Mouse (Mus musculus) intestine, postnatal 0 days (tissue): Measurements from ENCODE around the gene Ntrk2. TPM values are rescaled to one million over a fixed set of nuclear protein-coding genes. Genes with fewer than 3 reads are reported as not detected.

ENCODE experiments used
- ATAC-seq: fragments of 200-750 bp; cut with Nextera tagmentation; 2 replicates; pipeline ENCODE4 v1.8.0; 2017; ENCODE audit warnings: mild to moderate bottlenecking, moderate TSS enrichment, moderate library complexity
- H3K27ac ChIP-seq: fragments of 300-500 bp; sonication (generic); 2 replicates; pipeline ENCODE4 v1.5.1; 2014; ENCODE audit warnings: mild to moderate bottlenecking, low read depth, low read length, moderate library complexity
- H3K27me3 ChIP-seq: fragments of 300-500 bp; sonication (generic); replicated peaks from 2 replicates; pipeline ENCODE4 v1.6.1; 2014; ENCODE audit warnings: low read length, mixed read lengths; ENCODE audit not compliant: control insufficient read depth, insufficient read depth
- H3K36me3 ChIP-seq: fragments of 300-500 bp; sonication (generic); 2 replicates; pipeline ENCODE4 v1.6.1; 2014; ENCODE audit warnings: mild to moderate bottlenecking, moderate library complexity; ENCODE audit not compliant: control insufficient read depth, insufficient read depth
- H3K4me1 ChIP-seq: fragments of 300-500 bp; sonication (generic); replicated peaks from 2 replicates; pipeline ENCODE4 v1.6.1; 2014; ENCODE audit warnings: antibody characterized with exemption, low read length, mixed read lengths; ENCODE audit not compliant: control insufficient read depth, insufficient read depth
- H3K4me2 ChIP-seq: fragments of 300-500 bp; sonication (generic); replicated peaks from 2 replicates; pipeline ENCODE4 v1.6.1; 2014; ENCODE audit warnings: low read depth, mild to moderate bottlenecking, moderate library complexity
- H3K4me3 ChIP-seq: fragments of 300-500 bp; sonication (generic); 2 replicates; pipeline ENCODE4 v1.5.1; 2014; ENCODE audit warnings: low read depth, low read length
- H3K9ac ChIP-seq: fragments of 300-500 bp; sonication (generic); 2 replicates; pipeline ENCODE4 v1.6.1; 2014; ENCODE audit warnings: mild to moderate bottlenecking, low read depth, low read length
- H3K9me3 ChIP-seq: fragments of 300-500 bp; sonication (generic); 2 replicates; pipeline ENCODE4 v1.6.1; 2016; ENCODE audit warnings: mixed run types; ENCODE audit not compliant: control insufficient read depth
- CTCF ChIP-seq: sonication (generic); IDR thresholded peaks from 2 replicates; pipeline ENCODE4 v1.5.1; 2016; ENCODE audit warnings: low read depth, mild to moderate bottlenecking, control low read depth, antibody characterized with exemption, moderate library complexity
- WGBS: fragments of 180-500 bp; shearing (Covaris S2); extraction: QIAGEN DNeasy Blood & Tissue Kit; methylation state at CpG from one replicate; pipeline ENCODE4 v1.1.7; 2014; 5-methylcytosine and 5-hydroxymethylcytosine counted together
- polyA plus RNA-seq: library from polyadenylated mRNA; unstranded; fragments of >200 nt; fragmentation: Nextera tagmentation; extraction: Ambion mirVana; gene quantifications from 2 replicates; pipeline ENCODE4 v1.2.1, GENCODE M21; 2015

Ntrk2 gene
- polyA plus RNA-seq, 1 experiment from 2014 or later: 1.6 TPM

DNA sequence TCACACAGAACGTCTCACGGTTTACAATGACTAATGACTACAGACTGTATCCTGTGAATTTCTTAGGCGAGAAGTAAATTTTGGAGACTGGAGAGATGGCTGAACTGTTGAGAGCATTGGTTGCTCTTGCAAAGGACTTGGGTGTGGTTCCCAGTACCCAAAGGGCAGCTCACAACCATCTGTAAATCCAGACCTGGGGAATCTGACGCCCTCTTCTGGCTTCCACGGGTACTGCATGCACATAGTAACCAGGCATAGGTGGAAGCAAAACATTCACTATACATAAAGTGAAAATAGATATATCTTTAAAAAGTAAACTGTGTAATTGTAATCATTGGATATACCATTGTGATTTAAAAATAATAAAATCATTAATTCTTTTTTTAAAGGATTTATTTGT lies 310.9 kb downstream of the Ntrk2 start:
- no peak for TF ChIP-seq CTCF
- WGBS: 83% methylated on average over 5 of the region's 5 CpGs
- ATAC-seq: no peak
- Histone ChIP-seq H3K27me3 (no peaks in the 10 kb centered on the region), H3K9me3 (no peaks in the 10 kb centered on the region), H3K9ac (no peak overlapping the region), H3K36me3 (no peaks in the 10 kb centered on the region), H3K4me3 (no peak overlapping the region), H3K27ac (no peak overlapping the region), H3K4me1 (no peaks in the 10 kb centered on the region), H3K4me2 (no peak overlapping the region)

DNA sequence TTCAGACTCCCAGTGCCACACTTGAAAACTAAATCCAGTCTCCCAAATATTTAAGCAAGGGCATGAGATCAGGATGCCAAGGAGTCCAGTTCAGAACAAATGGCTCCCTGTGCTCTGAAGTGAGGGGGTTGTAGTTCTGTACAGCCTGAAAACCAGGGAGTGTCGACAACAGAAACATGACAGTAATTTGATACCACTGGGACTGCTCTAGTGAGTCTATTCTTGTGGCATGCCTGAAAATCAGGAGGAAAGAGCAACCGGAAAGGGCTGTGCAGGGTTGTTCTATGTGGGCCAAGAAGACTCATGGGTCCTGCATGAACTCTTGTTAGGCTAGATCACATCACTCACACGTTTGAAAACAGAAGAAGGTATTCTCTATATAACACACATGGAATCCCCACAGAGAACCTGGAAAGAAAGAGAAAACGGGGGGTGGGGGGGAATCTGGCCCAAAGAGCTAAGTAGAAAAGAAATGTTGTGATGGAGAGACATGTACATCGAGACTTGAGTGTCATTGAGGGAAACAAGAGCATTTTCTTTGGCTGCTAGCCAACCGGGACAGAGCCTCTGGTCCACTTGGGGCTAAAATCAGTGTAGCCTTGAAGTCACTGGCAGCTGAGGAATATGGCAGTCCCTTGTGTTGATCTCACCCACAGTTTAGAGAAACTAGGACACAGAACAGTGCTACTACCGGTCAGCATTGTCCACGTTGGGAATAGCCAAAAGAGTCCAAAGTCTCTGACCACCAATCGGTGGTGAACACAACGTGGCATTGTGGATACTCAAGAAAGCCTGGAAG lies 313.4 kb downstream of the Ntrk2 start:
- Histone ChIP-seq H3K4me1 (no peaks in the 10 kb centered on the region), H3K9me3 (no peaks in the 10 kb centered on the region), H3K27ac (no peak overlapping the region), H3K4me3 (no peak overlapping the region), H3K36me3 (no peaks in the 10 kb centered on the region), H3K27me3 (no peaks in the 10 kb centered on the region), H3K9ac (no peak overlapping the region), H3K4me2 (no peak overlapping the region)
- no peak for ATAC-seq
- WGBS: 71% methylated on average over 10 of the region's 10 CpGs
- TF ChIP-seq CTCF: no peak

DNA sequence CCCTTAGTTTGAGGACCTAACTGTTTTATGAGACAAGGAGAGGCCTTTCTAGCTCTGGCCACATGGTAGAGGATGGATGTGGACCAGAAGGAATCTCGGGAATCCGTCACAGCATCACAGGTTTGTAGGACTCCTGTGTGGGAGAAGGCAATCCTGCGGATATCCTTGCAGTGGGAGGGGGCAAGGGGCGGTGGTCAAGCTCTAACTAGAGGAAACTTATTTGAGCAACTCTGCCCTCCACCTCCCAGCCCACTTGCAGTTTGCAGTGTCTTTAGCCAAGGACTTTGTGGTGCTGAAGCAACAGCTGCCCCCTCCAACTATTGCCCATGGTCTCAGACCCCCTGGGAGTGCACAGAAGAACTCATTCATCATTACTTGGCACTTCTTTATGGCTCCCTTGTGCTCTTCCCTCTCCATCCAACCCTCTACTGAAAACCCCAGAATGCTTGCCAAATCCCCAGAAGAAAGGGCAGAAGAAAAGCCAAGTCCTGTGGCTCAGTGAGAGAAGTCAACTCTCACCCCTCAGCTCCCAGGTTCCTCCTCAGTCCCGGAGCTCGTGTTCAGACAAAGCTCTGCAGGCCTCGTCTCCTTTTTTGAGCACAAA lies 336.9 kb downstream of the Ntrk2 start:
- Histone ChIP-seq H3K4me3 (no peak overlapping the region), H3K9ac (no peak overlapping the region), H3K4me1 (no peaks in the 10 kb centered on the region), H3K27me3 (no peaks in the 10 kb centered on the region), H3K27ac (no peak overlapping the region), H3K36me3 (no peaks in the 10 kb centered on the region), H3K9me3 (no peaks in the 10 kb centered on the region), H3K4me2 (no peak overlapping the region)
- no peak for ATAC-seq
- WGBS: 65% methylated on average over 7 of the region's 7 CpGs
- no peak for TF ChIP-seq CTCF

DNA sequence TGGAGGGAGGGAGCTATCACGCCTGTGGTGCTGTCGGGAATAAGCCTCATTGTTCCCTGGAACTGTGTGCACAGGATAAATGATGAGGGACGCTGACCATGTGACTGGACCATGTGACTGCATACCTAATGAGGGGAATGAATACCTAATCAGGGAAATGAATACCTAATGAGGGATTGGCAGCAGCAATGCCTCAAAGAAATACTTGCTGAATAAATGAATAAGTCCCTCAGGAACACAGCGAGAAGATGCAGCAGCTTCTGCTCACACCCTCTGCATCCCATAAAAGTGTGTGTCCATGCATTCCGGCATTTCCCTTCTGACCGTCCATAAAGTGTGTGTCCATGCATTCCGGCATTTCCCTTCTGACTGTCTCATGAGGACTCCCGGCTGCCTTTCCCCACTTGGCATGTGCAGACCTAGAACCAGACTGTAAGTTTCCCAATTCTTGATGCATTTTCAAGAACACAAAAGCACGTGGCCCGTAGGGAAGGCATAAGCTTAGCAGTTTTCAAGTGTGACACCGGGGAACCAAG lies 338.0 kb downstream of the Ntrk2 start:
- 71% methylated on average over 11 of the region's 11 CpGs for WGBS
- H3K27ac ChIP-seq: no peak overlapping the region
- ATAC-seq: no peak
- no peak overlapping the region for H3K4me2 ChIP-seq
- H3K9ac ChIP-seq: no peak overlapping the region
- no peaks in the 10 kb centered on the region for H3K36me3 ChIP-seq
- TF ChIP-seq CTCF: no peak
- H3K27me3 ChIP-seq: no peaks in the 10 kb centered on the region
- H3K9me3 ChIP-seq: no peaks in the 10 kb centered on the region
- H3K4me3 ChIP-seq: no peak overlapping the region
- no peaks in the 10 kb centered on the region for H3K4me1 ChIP-seq

DNA sequence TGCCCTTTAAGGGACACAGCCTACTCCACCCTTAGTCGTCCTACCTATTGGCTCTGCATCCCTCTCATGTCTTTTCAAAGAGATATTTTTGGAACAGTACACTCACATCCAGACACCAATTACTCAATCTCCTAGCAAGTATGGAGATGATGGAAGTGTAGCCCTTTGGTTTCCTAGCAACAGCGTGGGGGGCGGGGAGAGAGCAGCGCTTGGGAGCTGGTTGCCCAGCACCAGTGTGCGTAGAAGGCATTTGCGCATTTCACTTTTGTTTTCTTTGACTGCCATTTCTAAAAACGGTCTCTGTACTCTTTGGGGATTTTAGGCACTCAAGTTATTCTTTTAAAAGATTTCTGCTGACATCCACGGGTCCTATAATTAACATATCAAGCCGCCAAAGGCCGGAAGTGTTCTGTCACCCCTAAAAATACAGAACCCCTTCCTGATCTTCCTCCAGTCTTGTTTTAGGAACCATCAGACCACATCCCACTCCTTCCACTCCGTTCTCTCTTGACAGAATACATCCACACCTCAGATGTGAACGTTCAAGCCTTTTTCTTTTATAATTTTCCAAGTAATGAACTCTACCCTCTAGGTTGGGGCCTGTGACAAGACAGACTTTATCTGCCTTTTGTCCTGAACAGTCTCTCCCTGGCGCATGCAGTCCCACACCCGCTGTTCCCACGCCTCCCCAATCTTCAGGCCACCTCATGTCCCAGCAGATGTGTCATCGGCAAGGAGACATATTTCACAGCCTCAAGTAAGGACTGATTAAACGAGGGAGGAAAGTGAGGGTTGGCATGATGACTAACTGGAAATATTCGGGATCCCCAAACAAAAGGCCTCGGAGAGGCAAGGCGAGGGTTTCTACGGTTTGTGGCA lies 339.5 kb downstream of the Ntrk2 start:
- ATAC-seq: no peak
- WGBS: 60% methylated on average over 21 of the region's 21 CpGs
- Histone ChIP-seq H3K9me3 (no peaks in the 10 kb centered on the region), H3K9ac (no peak overlapping the region), H3K4me2 (no peak overlapping the region), H3K27me3 (no peaks in the 10 kb centered on the region), H3K4me3 (no peak overlapping the region), H3K36me3 (no peaks in the 10 kb centered on the region), H3K4me1 (no peaks in the 10 kb centered on the region), H3K27ac (no peak overlapping the region)
- no peak for TF ChIP-seq CTCF

DNA sequence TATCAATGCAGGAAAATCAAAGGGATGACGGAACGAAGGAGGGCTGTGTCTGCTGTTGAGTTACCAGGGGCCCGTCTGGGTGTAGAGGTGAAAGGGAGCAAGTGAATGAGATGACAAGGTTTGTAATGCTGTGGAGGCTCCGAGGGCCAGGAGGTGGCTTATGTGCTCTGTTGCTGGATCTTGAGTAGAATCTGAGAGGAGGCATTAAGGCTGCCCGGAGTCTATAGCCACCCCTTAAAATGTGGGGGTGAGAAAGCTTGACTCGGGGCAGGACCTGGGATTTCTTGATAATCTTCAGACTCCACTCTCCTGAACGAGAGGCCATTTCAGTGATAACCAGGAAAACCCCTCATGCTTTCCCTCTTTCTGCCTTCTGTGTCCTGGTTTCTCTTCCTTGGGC lies 340.2 kb downstream of the Ntrk2 start:
- H3K27me3 ChIP-seq: no peaks in the 10 kb centered on the region
- H3K4me2 ChIP-seq: no peak overlapping the region
- H3K4me1 ChIP-seq: no peaks in the 10 kb centered on the region
- no peak overlapping the region for H3K27ac ChIP-seq
- no peak for ATAC-seq
- no peak for TF ChIP-seq CTCF
- WGBS: 88% methylated on average over 7 of the region's 7 CpGs
- no peaks in the 10 kb centered on the region for H3K9me3 ChIP-seq
- H3K4me3 ChIP-seq: no peak overlapping the region
- no peak overlapping the region for H3K9ac ChIP-seq
- H3K36me3 ChIP-seq: no peaks in the 10 kb centered on the region
